Mouse (Mus musculus) spleen, adult 18-20 months (tissue): ENCODE data around the gene Foxj2.

Source experiments
- DNase-seq, 2 experiments: peaks; one replicate each; pipeline ENCODE4 v3.0.0; 2022; ENCODE audit warnings: mixed read lengths in 2 of 2

The Foxj2 gene

DNA sequence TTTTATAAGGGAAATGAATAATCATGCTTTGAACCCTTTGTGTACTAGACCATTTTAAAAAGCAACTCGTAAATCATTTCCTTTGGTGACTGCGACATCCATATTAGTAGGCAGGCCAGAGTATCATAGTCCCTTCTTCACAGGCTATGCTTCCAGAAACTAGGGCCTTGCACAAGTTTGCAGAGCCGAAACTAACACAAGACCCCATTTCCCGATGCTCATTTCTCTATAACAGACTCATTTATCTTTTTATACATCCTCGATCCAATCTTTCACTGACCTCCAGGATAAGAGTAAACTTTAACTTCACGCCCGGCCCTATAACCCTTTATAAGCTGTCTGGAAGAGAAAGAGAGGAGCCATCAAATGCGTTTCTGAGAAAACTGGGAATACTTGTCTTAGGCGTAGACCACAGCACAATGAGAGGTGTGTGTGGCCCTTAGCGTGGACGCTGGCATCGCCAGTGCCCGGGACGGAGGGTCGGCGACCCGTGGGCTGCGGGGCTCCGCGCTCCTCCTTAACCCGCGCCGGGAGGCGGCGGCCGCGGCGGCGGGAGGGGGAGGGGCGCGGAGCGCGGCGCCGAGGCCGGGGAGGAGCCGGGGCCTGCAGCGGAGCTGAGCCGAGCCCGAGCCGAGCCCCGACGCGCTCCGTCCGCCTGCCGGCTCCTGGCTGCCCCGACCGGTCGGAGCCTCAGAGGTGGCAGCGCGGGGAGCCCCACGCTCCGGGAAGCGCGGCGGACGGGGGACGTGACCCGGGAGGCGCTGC lies at the start of gene Foxj2:
Foxj2 (plus strand) TSS at position 609 of the 765 bp plus-strand sequence.
- DNase-seq = peak; percentile 65 to 77

DNA sequence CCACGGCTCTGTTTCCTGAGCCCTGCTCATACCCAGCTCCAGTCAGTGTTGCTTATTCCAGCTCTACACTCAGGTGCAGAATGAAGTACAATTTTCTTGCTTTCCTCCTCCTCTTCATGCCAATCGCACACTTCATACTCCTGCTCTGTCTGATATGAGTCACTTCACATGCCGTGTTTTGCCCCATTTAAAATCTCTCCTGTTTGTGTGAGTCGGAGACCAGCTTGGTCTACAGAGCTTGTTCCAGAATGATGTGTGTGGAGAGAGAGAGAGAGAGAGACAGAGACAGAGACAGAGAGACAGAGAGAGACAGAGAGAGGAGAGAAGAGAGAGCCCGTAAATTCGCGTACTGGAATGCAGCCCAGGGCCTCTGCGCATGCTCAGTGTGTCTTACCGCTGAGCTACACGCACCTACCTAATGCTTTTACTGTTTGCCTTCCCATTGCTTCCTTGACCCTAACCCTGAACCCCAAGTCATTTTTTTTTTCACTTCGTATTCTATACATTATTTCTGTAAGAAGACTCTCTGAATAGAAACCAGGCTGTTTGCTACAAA lies 48.9 kb upstream of the Foxj2 start:
- no peak for DNase-seq

DNA sequence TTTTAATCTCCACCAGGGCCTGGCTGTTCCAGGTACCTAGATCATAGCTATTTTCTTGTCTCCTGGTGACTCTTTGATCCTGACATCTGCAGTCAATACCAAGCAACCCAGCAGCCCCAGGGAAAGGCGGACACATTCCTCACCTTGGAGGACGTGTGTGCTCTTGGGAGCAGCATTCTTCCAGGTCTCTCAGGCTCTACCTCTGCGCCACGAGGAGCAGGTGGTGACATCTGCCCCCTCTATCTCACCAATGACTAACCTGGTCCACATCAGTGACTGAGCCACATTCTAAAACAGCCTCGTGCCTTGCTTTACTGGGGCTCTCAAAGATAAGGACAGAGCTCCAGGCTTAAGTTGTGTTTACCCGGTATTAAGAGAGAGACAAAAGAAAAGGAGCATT lies 47.0 kb upstream of the Foxj2 start:
- DNase-seq = no peak

DNA sequence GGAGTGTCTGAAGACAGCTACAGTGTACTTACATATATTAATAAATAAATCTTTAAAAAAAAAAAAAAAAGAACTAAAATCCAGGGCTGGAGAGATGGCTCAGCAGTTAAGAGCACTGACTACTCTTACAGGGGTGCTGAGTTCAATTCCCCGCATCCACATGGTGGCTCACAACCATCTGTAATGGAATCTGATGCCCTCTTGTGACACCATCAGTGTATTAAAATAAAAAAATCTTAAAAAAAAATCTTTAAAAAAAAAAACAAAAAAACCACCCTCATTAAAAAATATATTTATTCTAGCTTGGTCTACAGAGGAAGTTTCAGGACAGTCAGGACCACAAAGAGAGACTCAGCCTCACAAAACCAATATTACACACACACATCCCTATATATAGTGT lies 45.4 kb upstream of the Foxj2 start:
- DNase-seq = no peak

DNA sequence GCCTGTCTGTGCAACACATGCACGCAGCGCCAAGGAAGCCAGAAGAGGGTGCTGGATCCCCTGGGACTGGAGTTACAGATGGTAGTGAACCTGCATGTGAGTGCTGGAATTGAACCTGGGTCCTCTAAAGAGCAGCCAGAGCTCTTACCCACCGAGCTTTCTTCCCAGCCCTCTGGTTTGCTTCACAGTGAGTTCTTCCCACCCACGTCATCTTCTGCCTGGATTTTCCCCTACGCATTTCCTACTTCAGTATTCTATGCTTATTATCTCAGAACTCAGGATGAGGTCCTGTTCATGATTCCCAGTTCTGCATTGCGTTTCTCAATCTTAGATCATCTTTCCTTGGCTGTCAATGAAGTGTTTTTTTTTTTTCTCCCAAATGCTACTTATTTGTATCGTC lies 43.7 kb upstream of the Foxj2 start:
- no peak for DNase-seq

DNA sequence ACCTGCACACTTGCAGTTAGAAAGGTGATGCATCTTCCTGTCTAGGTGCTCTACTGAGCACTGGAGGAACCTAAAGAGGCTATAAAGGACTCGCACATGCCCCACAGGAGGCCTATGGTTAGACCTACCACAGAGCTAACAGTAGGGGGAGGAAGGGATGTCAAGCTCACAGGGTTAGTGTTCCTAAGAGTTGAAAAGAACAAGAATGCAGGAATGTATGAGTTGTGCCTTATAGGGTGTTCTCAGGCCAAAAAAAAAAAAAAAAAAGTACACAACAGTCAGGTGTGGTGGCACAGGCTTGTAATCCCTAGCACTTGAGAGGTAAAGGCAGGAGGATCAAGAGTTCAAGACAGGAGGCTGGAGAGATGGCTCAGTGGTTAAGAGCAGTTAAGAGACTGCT lies 39.8 kb upstream of the Foxj2 start:
- DNase-seq = no peak

DNA sequence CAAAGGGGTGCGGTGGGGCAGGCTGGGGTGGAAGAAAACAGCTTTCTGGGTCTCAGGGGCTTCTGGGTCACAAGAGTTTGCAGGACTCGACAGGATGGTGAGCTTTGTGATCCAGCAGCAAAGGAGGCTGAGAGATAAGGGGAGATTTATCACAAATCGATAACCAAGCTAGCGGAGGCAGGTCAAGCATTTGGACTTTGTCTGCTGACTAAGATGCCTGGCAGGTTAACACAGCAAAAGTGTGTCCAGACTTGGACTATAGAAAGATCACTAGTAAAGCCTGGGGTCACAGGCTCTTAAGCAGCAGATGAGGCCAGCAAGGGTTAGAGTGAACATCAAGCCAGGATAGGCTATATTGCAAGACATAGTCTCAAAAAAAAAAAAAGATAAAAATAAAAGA lies 38.5 kb upstream of the Foxj2 start:
- no peak for DNase-seq

DNA sequence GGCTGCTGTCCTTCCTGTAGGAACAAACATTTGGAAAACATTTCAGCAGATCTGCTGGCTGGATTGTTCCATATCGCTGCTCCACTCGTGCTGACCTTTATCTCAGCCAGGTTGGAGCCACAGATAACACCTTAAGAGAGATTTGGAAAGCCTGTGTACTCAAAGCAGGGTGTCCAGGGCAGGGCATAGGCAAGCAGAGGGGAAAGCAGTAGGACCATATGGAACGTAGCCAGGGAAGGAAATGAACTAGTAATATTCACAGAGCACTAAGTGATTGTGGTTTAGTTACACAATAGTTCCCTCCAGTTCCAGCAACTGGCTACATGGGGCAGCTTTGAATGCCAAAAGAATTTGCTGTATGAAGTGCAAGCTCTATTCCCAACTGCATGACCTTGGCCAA lies 37.5 kb upstream of the Foxj2 start:
- DNase-seq = no peak

DNA sequence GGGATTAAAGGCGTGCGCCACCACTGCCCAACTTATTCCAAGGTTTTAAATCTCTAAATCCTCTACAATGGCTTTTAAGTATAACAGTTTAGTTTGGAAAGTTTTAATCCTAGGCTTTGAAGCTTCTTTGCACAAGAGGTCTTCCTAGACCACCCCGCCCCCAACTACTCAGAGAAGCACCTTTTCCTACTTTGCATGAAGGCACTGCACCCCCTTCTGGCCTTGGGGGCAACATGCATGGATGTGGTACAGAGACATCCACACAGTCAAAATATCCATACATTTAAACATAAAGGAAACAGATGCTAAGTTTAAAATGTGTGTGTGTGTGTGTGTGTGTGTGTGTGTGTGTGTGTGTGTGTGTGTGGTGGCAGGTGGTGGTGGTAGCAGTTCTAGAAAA lies 34.8 kb upstream of the Foxj2 start:
- DNase-seq = peak in 1 of 2 experiments; percentile 19

DNA sequence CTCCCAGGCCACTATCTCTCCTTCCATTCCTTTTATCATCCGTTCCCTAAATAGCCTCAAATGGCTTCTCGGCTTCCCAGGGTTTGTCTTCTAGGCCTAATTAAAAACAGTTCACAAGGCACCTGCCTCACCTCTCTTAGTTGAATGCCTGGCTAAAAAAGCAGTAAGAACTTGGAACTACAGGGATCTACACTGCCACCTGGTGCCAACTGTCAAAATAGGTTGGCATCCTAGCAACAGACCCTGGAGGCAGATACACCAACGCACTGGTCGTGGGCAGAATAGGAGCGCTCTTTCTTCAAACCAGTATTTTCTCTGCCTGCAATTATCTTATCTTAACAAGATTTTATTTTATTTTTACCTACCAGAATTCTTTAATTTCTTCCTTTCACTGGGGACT lies 33.4 kb upstream of the Foxj2 start:
- DNase-seq = peak; percentile 14 to 69

DNA sequence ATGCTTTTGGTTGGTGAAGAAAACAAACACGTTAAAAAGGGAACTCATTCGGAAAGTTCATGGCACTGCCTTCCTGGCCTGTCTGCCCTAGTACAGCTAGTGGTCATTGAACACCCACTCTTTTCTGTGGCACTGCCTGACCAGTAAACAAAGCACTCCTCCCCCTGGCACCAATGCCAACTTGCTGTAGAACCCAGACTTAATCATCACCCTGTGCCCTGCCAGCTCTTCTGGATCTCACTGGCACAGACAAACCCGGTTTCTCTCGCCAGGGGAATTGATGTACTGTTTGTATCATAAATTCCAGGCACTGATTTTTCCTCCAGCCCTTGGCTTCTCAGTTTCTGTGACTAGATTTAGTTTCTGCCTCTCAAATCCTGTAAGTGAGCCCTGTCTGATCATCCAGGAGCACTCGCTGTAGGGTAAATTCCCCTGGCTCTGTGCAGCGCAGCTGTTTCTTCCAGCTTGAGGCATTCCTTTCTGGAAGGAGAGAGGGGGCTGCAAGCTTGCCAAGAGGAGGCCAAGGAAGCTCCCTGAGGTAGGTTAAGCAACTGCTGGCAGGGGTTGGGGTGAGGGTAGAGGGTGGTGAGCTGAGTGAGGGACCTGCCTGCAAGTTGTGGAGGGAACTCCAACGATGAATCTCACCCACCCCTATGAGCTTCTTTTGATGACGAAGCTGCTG lies 24.3 kb upstream of the Foxj2 start:
- DNase-seq = no peak

DNA sequence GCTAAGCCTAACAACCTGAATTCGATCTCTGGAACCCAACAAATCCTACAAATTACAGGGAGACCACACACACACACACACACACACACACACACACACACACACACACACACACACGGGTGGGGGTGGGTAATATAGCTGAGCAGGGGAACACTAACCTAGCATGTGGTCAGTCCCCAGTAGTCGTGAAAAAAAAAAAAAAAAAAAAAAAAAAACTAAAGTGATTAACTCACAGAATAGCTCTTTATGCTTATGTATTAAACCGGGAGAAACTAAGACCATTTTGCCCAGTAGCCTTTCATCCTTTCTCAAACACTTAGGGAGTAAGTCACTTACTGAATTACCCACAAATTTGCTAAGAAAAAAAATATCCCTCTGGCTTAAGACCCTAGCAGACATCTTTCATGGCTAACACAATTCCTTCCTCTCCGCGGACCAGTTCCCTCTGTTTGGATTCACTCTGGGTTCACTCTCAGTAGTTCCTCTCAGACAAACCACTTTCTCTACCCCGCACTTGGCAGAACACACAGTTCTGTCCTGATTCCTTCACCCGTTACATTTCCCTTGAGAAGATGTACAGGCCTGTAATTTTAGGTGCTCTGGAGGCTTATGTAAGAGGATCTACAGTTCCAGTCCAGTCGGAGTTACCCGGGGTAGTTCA lies 18.9 kb upstream of the Foxj2 start:
- DNase-seq = no peak

DNA sequence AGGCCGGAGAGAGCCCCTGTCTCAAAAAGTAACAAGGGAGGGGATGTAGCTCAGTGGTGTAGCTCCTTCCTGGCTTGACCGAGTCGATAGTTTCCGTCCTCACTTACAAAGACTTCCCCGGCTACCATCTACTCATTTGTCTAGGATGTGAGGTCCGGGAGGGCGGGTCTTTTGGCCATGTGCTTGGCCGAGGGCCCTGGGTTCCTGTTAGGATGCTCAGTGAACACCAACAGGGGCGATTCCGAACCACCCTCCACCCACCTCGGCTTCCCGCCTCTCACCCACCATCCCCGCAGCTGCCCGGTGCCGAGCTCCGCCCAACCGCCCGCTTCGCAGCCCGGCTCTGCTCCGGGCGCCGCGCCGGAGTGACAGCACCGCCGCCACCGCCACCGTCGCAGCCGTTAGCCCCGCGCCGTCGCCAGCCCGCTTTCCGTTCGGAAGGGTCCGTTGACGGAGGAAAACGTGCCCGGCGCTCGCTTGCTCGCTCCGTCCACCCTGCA lies 18.4 kb upstream of the Foxj2 start, which contains the start of gene Slc2a3:
Slc2a3 (minus strand) TSS at position 340 of the 500 bp plus-strand sequence.
- DNase-seq = peak; percentile 44 to 62

DNA sequence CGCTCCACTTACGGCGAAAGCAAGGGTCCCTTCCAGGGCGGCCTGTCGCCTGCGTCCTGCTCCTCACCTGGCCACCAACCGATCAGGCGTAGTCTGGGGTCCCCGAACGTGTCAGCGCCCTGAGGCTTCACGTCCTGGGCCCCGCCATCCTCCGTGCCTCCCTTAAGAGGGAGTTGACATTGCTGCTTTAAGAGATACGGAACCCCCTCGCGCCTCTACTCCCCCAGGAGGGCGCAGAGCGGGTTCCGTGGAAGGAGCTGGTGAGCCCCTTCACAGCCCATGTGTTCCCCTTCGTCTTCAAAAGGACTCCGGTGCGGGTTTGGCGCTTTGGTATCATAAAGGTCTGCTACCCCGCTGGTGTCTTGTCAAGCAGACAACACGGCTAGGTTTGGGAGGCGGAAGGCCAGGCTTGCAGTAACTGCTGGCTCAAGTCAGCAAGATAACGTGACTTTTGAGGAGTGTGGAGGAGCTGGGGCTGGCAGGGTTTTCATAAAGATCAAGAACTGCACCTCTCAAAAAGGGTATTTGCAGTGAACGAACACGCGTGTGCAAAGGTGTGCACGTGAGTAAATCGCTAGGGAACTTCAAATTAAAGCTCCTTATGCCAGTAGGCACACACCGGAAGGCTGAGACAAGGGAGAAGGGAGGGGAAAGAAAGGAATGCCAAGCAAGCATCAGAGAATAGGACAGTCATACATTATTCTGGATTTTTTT lies 17.8 kb upstream of the Foxj2 start:
- DNase-seq = peak; percentile 24 to 54

DNA sequence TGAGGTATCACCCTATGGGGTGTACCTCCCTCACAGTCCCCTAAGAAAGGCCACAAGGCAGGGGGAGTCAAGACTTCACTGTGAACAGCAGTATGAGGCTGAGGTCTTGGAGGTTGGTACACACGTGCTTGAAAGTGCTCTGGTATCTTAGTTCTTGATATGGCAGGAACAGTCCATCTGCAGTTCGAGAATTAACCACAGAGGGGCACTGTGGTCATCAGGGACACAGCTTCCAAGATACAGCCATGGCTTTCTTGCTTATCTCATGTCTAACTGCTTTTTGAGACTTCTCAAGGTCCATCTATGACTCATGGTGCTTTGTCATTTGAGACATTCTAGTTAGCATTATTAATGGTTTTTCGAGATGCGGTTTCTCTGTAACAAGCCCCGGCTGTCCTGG lies 15.3 kb upstream of the Foxj2 start:
- peak; percentile 59 to 82 for DNase-seq

DNA sequence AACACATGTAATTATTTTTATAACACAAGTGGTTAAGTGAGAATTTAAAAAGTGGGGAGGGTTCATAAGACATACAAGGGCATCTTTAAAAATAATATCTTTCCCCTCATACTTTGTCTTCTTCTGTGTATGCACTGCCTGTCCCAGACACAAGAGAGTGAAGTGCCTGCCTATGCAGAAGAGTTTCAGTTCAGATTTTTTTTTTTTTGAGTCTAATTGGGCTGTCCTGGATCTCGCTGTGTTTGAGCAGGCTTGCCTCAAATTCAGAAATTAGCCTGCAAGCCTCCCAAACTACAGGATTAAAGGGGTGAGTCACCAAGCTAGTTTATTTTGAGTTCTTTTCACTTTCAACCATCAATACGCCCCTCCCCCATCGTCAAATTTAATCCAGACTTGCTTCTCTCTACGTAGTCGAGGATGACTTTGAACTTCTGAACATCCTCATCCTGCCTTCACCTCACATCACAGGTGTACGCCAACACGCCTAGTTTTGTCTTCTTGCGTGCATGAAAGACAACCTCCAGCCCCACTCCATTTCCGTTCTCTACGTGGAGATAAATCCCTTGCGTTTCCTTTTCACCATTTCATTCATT lies 9.6 kb upstream of the Foxj2 start:
- DNase-seq = peak in 1 of 2 experiments; percentile 35

DNA sequence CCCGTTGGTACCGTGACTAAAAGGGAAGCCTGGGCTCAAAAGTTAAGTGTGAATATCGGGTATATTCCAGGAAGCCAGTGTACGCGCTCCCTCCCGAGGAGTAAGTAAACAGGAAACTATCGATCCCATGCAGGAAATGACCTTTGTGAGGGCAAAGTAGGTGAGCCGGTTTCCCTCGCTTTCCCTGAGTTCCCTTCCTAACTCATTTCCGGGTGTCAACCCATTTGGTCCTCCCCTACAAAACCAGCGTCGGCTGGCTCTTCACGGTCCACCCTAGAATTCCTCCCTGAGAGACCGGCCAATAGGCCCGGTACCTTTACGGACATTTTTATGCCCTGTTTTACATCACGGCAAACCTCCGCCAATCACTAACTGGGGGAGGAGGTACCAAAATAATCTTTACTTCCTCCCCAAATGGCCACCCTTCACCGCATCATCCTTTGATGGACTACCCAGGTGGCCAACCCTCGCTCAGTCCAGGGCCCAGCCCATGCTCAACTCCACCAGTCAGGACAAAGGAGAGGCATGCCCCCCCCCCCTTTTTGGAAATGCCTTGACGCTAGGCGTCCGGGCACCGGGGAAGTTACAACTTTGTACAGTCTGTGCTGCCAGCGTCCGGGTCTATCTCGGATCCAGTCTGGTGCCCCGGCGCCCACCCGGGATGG lies 9.0 kb upstream of the Foxj2 start:
- peak; percentile 85 to 92 for DNase-seq

DNA sequence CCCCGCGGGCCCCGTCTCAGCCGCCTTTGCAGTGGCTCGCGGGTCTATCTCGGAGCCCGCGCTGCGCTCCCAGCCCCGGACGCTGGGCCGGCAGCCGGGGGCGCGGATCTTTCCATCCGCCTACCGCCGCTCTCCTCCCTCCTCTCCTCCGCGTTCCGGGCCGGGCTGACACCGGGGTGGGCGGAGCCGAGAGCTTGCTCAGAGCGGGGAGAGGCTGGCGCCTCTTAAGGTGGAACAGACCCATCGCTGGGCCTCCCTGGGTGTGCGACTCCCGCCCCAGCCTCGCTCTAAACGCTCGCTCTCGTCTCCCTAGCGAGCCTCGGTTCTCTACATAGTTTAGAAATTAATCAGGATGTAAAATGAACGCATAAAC lies 8.4 kb upstream of the Foxj2 start:
- DNase-seq = peak; percentile 93 to 94

DNA sequence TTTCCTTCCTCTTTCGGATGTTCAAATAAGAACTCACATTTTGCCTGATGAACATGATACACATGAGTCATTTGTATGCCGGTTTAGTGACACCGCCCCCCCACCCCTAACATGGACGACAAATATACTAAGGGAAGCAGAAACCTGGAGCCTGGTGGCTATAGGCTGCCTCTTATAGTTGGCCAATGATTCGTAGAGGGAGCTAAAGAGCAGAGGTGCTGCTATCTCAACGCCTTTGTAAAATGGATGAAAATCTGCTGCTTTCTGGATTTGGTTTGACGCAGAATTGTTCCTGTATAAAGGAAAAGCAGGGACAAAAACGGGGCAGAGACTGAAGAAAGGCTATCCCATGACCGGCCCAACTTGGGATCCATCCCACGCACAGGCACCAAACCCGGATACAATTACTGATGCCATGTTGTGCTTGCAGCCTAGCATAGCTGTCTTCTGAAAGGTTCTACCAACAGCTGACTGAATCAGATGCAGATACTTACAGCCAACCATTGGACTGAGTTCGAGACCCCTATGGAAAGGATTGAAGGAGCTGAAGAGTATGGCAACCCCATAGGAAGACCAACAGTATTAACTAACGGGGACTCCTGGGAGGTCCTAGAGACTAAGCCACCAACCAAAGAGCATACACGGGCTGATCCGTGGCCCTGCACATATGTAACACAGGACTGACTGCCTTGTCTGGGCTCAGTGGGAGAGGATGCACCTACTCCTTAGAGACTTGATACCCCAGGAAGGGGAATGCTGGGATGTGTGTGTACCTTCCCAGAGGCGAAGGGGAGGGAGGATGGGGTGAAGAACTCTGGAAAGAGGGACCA lies 7.7 kb upstream of the Foxj2 start:
- peak; percentile 22 to 41 for DNase-seq

DNA sequence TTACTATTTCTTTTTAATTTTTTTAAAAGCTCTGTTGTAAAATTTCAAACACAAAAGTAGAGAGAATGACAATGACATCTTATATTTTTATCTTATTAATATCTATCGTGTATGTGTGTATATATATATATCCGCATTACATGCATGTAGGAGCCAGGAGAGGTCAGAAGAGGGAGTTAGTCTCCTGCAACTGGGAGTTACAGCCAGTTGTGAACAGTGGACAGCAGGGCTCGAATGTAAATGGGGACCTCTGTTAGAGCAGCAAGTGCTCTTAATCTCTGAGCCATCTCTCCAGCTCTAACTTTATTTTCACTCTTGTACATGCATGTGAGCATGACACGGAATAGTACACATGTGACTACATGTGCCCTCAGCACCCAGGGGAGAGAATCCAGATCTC lies 7.0 kb upstream of the Foxj2 start:
- DNase-seq = no peak

DNA sequence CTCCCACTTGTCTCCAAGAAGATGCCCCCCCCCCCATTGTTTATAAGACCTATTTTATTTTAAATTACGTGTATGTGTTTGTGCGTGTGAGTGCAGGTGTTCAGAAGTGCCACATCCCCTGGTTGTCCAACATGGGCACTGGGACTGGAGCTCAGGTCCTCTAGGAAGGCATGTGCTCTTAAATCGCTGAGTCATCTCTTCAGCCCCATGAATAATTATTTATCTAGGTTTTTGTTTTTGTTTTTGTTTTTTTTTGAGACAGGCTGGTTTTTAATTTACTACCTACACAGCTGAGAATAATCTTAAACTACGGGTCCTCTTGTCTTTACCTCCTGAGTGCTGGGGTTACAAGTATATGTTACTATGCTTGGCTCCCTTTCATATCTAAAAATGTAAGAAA lies 6.1 kb upstream of the Foxj2 start:
- DNase-seq = no peak
